Mouse (Mus musculus) thymus, postnatal 4 days (tissue): ENCODE results near the gene Gm8126.
"Not testable (repeated sequence)": the region's sequence is repeated elsewhere in the genome, so short reads cannot be mapped to it uniquely, and the experiment has no call there.

Experiments used
- DNase-seq: peaks from one replicate; pipeline ENCODE4 v3.0.0; 2021

Gene Gm8126

DNA sequence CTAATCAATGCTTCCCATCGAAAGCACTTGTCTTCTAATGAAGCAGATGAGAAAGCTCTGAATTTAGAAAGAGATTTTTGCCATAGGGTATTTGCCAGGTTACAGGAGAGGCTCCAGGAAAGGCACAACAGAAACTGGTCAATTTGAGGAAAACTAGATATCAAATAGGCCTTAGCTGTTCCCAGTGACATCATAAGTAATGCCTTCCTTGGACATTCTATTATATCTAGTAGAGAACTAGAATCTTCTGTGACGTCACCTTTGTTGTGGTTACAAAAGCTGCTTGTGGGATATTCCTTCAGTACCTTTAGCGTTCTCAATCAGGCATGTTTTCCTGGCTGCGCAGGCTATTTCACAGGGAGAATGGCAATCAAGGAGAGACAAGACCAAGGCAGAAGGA, at the start of gene Gm8126:
TSS of gene Gm8126 (plus strand) at position 301 of the 400 bp plus-strand sequence.
- not testable (repeated sequence) for DNase-seq

DNA sequence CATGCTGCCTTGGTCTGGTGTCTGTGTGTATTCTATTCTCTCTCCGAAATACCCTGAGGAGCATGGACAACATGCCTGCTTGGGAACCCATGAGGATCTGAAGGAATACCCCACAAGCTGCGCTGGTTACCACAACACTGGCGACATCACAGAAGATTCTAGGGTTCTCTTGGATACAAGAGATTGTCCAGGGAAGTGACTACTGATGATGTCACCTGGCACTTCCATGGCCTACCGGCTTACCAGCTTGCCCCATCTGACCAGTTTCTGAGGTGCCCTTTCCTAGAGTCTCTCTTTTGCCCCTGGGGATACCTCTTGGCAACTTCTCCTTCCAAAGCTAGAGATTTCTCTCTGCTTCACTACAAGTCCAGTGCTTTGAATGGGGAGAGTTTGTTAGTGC, 23.2 kb upstream of the Gm8126 start, which contains the start of gene Gm8122:
TSS of gene Gm8122 (minus strand) at position 101 of the 400 bp plus-strand sequence.
- DNase-seq, result not testable (repeated sequence)

DNA sequence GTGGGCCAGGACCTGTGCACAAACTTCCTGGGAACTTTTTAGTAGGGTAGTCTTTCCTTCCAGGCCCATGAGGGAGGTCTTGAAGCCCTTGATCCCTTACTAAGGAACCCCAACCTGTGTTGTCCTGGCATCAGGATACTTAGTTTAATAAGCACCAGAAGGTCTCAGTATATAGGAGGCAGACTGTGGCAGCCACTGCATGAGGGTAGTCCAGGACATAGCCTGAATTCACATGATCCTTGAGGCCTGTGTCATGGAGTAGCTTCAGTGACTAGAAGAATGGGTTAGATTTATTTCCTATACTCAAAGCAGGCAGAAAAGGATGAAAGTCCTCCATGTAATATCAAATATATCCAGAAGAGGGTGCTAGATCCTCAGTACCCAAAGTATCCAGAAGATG, 20.7 kb upstream of the Gm8126 start:
- DNase-seq, result not testable (repeated sequence)

GRCm38 (mm10) chr14:43249611-43250170, 8.8 kb upstream of the Gm8126 start:
- not testable (repeated sequence) for DNase-seq

DNA sequence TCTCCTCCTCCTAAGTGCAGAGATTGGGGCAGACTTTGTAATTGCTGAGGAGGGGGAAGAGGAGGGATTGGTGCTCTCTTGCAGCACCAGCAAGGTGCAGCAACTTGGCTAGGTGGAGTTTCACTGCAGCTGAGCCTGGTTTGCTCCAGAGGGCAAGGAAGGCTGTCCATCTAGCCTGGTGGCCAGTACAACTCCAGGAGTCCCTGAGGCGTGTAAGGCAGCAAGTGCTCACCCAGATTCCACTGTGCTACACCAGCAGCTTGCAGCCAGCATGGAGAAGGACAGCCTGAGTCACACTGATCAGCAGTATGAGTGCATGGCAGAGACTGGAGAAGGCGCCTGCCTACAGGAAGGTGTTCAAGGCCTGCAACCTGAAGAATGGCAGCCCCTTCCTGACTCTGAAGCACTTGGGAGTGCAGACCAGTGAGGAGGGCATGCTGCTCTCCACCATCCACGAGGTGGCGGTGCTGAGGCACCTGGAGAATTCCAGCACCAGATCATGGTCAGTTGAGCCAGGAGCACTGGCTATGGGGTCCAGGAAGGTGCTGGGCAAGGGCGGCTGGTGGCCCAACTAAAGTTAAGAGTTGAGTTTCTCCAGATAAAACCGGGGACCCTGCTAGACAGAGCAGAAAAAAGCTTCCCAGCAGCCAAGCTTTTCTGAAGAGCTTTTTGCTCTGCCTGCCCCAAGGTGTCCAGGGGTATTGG, 7.7 kb upstream of the Gm8126 start:
- not testable (repeated sequence) for DNase-seq

- not testable (repeated sequence) for DNase-seq
These were observed 1.9 kb upstream of the Gm8126 start for GRCm38 (mm10) chr14:43256511-43256910.

- not testable (repeated sequence) for DNase-seq
These were observed 5.0 kb downstream of the Gm8126 start for GRCm38 (mm10) chr14:43263421-43263820.

DNA sequence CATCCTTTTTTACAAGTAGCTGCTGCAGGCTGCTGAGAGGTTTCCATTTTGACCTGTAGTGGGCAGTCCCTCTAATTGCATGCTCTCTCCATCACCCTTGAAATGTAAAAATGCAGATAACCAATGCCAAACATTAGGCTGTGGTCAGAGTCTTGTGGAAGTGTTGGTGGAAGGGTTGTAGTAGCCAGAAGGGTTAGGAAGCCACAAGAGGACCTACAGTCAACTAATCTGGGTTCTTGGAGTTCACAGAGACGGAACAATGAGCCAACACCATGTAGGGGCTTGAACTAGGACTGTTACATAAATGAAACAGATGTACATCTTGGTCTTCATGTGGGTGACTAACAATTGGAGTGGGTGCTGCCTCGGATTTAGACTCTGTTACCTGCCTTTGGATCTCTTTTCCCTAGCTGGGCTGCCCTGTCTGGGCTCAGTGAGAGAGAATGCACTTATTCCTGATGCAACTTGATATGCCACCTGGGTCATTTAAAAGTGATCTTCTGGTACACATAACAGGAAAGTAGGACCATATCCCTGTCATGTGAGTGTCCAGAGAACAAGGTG, 10.2 kb downstream of the Gm8126 start:
- DNase-seq, result not testable (repeated sequence)

- DNase-seq, result not testable (repeated sequence)
These were observed 10.8 kb downstream of the Gm8126 start for GRCm38 (mm10) chr14:43269211-43269610.

DNA sequence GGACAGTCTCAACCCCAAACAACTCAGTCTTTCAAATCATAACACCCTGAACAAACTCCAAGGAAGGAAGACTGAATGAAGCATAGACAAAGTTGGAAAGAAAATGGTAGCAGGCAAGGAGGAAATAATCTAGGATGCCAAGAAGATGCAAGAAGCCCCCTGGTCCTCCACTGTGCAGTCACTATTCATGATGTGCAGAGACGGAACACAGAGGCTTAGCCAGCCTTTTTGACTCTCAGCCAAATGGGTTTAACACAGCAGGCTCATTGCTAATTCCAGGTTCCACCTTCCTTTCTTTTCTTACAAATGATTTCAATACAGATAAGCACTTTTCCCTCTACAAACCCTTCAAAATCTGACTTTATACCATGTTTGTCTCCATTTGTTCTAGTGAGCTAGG, 14.7 kb downstream of the Gm8126 start:
- not testable (repeated sequence) for DNase-seq

GRCm38 (mm10) chr14:43274986-43275511, 16.6 kb downstream of the Gm8126 start, which contains the start of gene Gm9732:
Gene Gm9732, plus strand, starts transcription at chr14:43275036.
- not testable (repeated sequence) for DNase-seq

DNA sequence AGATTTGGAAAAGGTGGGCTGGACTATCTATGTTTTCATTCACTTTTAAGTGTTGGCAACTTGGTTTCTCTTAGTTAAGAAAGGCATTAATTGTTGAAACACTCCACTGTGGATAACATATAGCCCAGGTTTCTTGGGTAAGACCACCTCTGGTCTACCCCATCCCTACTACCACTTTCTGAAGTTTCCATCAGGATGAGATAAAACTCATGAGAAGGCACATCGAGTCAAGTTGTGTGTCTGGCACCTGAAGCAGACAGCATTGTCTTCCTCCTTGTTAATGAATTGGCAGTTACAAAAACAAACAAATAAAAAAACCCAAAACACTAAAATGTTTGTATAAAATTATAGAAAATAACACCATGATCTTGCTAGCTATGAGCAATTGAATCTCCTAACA, 17.3 kb downstream of the Gm8126 start:
- DNase-seq, result not testable (repeated sequence)

GRCm38 (mm10) chr14:43277468-43277867, 19.0 kb downstream of the Gm8126 start:
- not testable (repeated sequence) for DNase-seq

DNA sequence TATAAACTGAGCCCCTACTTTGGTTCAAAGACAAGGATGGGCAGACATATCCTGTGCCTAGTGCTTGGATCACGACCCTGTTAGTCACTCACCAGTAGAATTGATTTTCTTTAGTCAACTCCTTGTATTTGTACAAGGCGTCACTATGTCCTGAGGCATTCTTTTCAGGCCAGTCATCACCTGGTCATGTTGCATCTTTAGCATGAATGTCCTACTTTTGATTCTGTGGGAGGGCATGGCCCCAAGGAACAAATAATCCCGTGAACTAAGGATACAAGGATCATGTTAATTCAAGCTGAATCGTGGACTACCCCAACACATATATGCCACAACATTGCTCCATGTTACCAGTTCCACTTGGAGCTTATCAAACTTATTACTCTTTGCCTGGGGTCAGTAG, 19.7 kb downstream of the Gm8126 start:
- not testable (repeated sequence) for DNase-seq

GRCm38 (mm10) chr14:43278681-43279080, 20.2 kb downstream of the Gm8126 start:
- not testable (repeated sequence) for DNase-seq

- not testable (repeated sequence) for DNase-seq
These were observed 35.1 kb downstream of the Gm8126 start, which contains the start of gene Gm8127 for GRCm38 (mm10) chr14:43293503-43293902. Gene Gm8127, minus strand, starts transcription at chr14:43293832.
